Mouse (Mus musculus) E14TG2a.4 (cell line): ENCODE data around the gene Clic3.

ENCODE experiments used
- CTCF ChIP-seq: conservative IDR thresholded peaks from 2 replicates; pipeline ENCODE4 v1.5.1; 2014; ENCODE audit warnings: low read length
- POU5F1 ChIP-seq: IDR thresholded peaks from 2 replicates; pipeline ENCODE4 v1.6.1; 2014; ENCODE audit warnings: low read length, borderline replicate concordance

GRCm38 (mm10) chr2:25488671-25489068, 32.0 kb downstream of the Clic3 start:
- no peak for TF ChIP-seq CTCF
- no peak for TF ChIP-seq POU5F1
